Mouse (Mus musculus): ENCODE data around the gene Smtnl2.

- TF ChIP-seq TAL1 (IDR thresholded peaks at IDR 0.05; ENCODE audit: low read length): no peak
- TF ChIP-seq GATA1 (IDR thresholded peaks at IDR 0.05; ENCODE audit: low read length): no peak
Measured at GRCm38 (mm10) chr11:72457995-72458496, 46.5 kb upstream of the Smtnl2 start.

Data from erythroblast, embryonic 14.5 days (primary cell).